Comparison of ENCODE assay signal across 21 mouse cellular contexts in genomic region chr17:65608743-65609142, GRCm38 (mm10). TPM values are rescaled to one million over a fixed set of nuclear protein-coding genes. Genes with fewer than 3 reads are reported as not detected.
DNase-seq lines count a peak whose midpoint lies in the region; ATAC-seq lines count a peak whose summit lies in the region.
"Had no signal": no experiment of that assay in that cellular context is flagged by ENCODE, and none has a peak within 500 bp of the region (broad histone marks: within the 10 kb centered on the region; RNA-seq: fewer than 3 reads in every experiment).

No protein-coding gene starts in this region.

- no peak overlapping the region for H3K27ac ChIP-seq in heart, embryonic 11.5 days (ENCODE audit: low read depth, low read length)
- H3K27ac ChIP-seq in forebrain, embryonic 12.5 days: no peak overlapping the region
- H3K27ac ChIP-seq: forebrain, embryonic 15.5 days; heart, embryonic 10.5 days had no signal

- H3K4me1 ChIP-seq in heart, embryonic 11.5 days (ENCODE audit: control insufficient read depth, insufficient read depth, low read length): peaks cover 60% of the 10 kb centered on the region
- H3K4me1 ChIP-seq in forebrain, embryonic 12.5 days: peaks cover 42% of the 10 kb centered on the region

- WGBS in heart, embryonic 11.5 days (ENCODE audit: insufficient replicate concordance): 33% methylated on average over 5 of the region's 5 CpGs
- WGBS in forebrain, embryonic 12.5 days: 82% methylated on average over 5 of the region's 5 CpGs

- no peak for DNase-seq in heart, postnatal 36 days
- DNase-seq in 416B (ENCODE audit: low read depth): peak; percentile 96
- no peak for DNase-seq in frontal cortex, postnatal 36 days (ENCODE audit: low spot score in 2 of 2)
- DNase-seq in retina, embryonic 14.5 days (ENCODE audit: low spot score): no peak
- DNase-seq: adrenal gland, postnatal 14 days; cerebellum, postnatal 10 days; kidney, adult 2 months; kidney, postnatal 4 days; lung, adult 2 months; lung, postnatal 4 days; right cerebral cortex, postnatal 14 days; thymus, postnatal 14 days had no signal

- H3K27me3 ChIP-seq in heart, embryonic 11.5 days (ENCODE audit: control insufficient read depth, insufficient read depth, low read length): no peaks in the 10 kb centered on the region
- H3K27me3 ChIP-seq in forebrain, embryonic 12.5 days: no peaks in the 10 kb centered on the region
- H3K27me3 ChIP-seq: forebrain, embryonic 15.5 days had no signal

- intact Hi-C loops in heart, postnatal 36 days (cut with DNase I): no loop called here

- no peak for ATAC-seq in heart, embryonic 11.5 days (replicated peaks; ENCODE audit: insufficient number of reproducible peaks, low FRiP score, low TSS enrichment)
- peak; percentile 54 for ATAC-seq in granulocyte monocyte progenitor cell, adult 5-6 weeks (replicated peaks; ENCODE audit: poor library complexity, severe bottlenecking)
- peak; percentile 30 for ATAC-seq in megakaryocyte, adult 5-6 weeks (ENCODE audit: poor library complexity, severe bottlenecking)
- no peak for ATAC-seq in forebrain, embryonic 12.5 days (ENCODE audit: low FRiP score)
- ATAC-seq: forebrain, embryonic 15.5 days had no signal

- peak overlapping the region; percentile 39; the same call in 1 of the 2 replicates for H3K9ac ChIP-seq in heart, embryonic 11.5 days (ENCODE audit: low read depth, low read length)
- H3K9ac ChIP-seq in forebrain, embryonic 12.5 days: no peak overlapping the region
- H3K9ac ChIP-seq: forebrain, embryonic 15.5 days had no signal

- H3K4me2 ChIP-seq in heart, embryonic 11.5 days: no peak overlapping the region; the same call in 1 of the 2 replicates
- no peak overlapping the region for H3K4me2 ChIP-seq in forebrain, embryonic 12.5 days
- H3K4me2 ChIP-seq: forebrain, embryonic 15.5 days had no signal

- H3K9me3 ChIP-seq in heart, embryonic 11.5 days (replicated peaks; ENCODE audit: control insufficient read depth, low read length): no peaks in the 10 kb centered on the region
- H3K9me3 ChIP-seq in forebrain, embryonic 12.5 days: no peaks in the 10 kb centered on the region
- H3K9me3 ChIP-seq: forebrain, embryonic 15.5 days; heart, embryonic 10.5 days had no signal

- H3K4me3 ChIP-seq in heart, embryonic 11.5 days (ENCODE audit: low read depth, low read length): no peak overlapping the region
- H3K4me3 ChIP-seq in forebrain, embryonic 12.5 days (replicated peaks): no peak overlapping the region
- H3K4me3 ChIP-seq: forebrain, embryonic 15.5 days; heart, embryonic 10.5 days had no signal

- no peaks in the 10 kb centered on the region for H3K36me3 ChIP-seq in heart, embryonic 11.5 days (ENCODE audit: control insufficient read depth, insufficient read depth, low read length)
- no peaks in the 10 kb centered on the region for H3K36me3 ChIP-seq in forebrain, embryonic 12.5 days (replicated peaks)
- H3K36me3 ChIP-seq: forebrain, embryonic 15.5 days; heart, embryonic 10.5 days had no signal

RNA-seq across cellular contexts. Expression of gene Vapa, which starts 4.6 kb away (rescaled TPM):
- 172 and 173 TPM in 2 replicates for polyA plus RNA-seq in heart, embryonic 11.5 days (2014; fragmentation: Nextera tagmentation; extraction: Ambion mirVana)
- 10 to 100 TPM; 76.3 to 86.5 TPM for total RNA-seq in heart, postnatal 36 days (2021)
- total RNA-seq in granulocyte monocyte progenitor cell, adult 5-6 weeks (2014; fragmentation: Nextera tagmentation): 131 and 169 TPM in 2 replicates
- total RNA-seq in granulocyte monocyte progenitor cell, adult 5-6 weeks (2017): 127 and 134 TPM in 2 replicates
- total RNA-seq in megakaryocyte, adult 5-6 weeks (2015): 169 and 178 TPM in 2 replicates
- 110 and 122 TPM in 2 replicates for total RNA-seq in megakaryocyte, adult 5-6 weeks (2017)
- polyA plus RNA-seq in forebrain, embryonic 12.5 days (2016; fragmentation: Nextera tagmentation; extraction: Ambion mirVana): 236 and 246 TPM in 2 replicates

RNA-seq across cellular contexts. Expression of gene Txndc2, which starts 33.2 kb away (rescaled TPM):
- polyA plus RNA-seq in heart, embryonic 11.5 days (2014; fragmentation: Nextera tagmentation; extraction: Ambion mirVana): not detected in 2 replicates
- total RNA-seq in heart, postnatal 36 days (2021): not detected
- total RNA-seq in granulocyte monocyte progenitor cell, adult 5-6 weeks (2014; fragmentation: Nextera tagmentation): not detected in 2 replicates
- not detected in 2 replicates for total RNA-seq in granulocyte monocyte progenitor cell, adult 5-6 weeks (2017)
- not detected in 2 replicates for total RNA-seq in megakaryocyte, adult 5-6 weeks (2015)
- total RNA-seq in megakaryocyte, adult 5-6 weeks (2017): not detected in 2 replicates
- polyA plus RNA-seq in forebrain, embryonic 12.5 days (2016; fragmentation: Nextera tagmentation; extraction: Ambion mirVana): 0.17 and 0.28 TPM in 2 replicates
- total RNA-seq: gastrocnemius, adult 8-10 months; layer of hippocampus, postnatal 25 days; midbrain, postnatal 0 days had no signal
- polyA plus RNA-seq: heart, embryonic 10.5 days; midbrain, postnatal 0 days had no signal

Comparison
In these comparisons a context has a peak if more than half of its experiments do, and no peak if none do; other contexts are left out.
1. ATAC-seq: peak in granulocyte monocyte progenitor cell, adult 5-6 weeks (single experiment) and megakaryocyte, adult 5-6 weeks (single experiment); none in heart, embryonic 11.5 days (single experiment) and forebrain, embryonic 12.5 days (single experiment).